Mouse (Mus musculus): ENCODE data around the gene Ubash3a.
"Not testable (repeated sequence)": the region's sequence is repeated elsewhere in the genome, so short reads cannot be mapped to it uniquely, and the experiment has no call there.

Ubash3a gene

GRCm38 (mm10) chr17:31261352-31261751 lies 53.7 kb downstream of the Ubash3a start:
- no peak for DNase-seq (ENCODE audit: low read depth)

- DNase-seq (ENCODE audit: low read depth): no peak
Observed at GRCm38 (mm10) chr17:31262715-31263114, 55.0 kb downstream of the Ubash3a start.

GRCm38 (mm10) chr17:31263770-31264169 lies 56.1 kb downstream of the Ubash3a start:
- no peak for DNase-seq (ENCODE audit: low read depth)

- DNase-seq (ENCODE audit: low read depth): no peak
Observed at GRCm38 (mm10) chr17:31264372-31264771, 56.7 kb downstream of the Ubash3a start.

- DNase-seq (ENCODE audit: low read depth): no peak
Observed at GRCm38 (mm10) chr17:31265171-31265572, 57.5 kb downstream of the Ubash3a start.

GRCm38 (mm10) chr17:31265831-31266230 lies 58.2 kb downstream of the Ubash3a start:
- DNase-seq (ENCODE audit: low read depth): no peak

- no peak for DNase-seq (ENCODE audit: low read depth)
Observed at GRCm38 (mm10) chr17:31266321-31266950, 58.8 kb downstream of the Ubash3a start.

GRCm38 (mm10) chr17:31267138-31267537 lies 59.5 kb downstream of the Ubash3a start:
- DNase-seq (ENCODE audit: low read depth): no peak

- DNase-seq (ENCODE audit: low read depth): no peak
Observed at GRCm38 (mm10) chr17:31267603-31268002, 59.9 kb downstream of the Ubash3a start.

GRCm38 (mm10) chr17:31268016-31268415 lies 60.3 kb downstream of the Ubash3a start:
- no peak for DNase-seq (ENCODE audit: low read depth)

GRCm38 (mm10) chr17:31269761-31270160 lies 62.1 kb downstream of the Ubash3a start:
- no peak for DNase-seq (ENCODE audit: low read depth)

- DNase-seq (ENCODE audit: low read depth): no peak
Observed at GRCm38 (mm10) chr17:31270246-31270645, 62.6 kb downstream of the Ubash3a start.

- DNase-seq (ENCODE audit: low read depth): not testable (repeated sequence)
Observed at GRCm38 (mm10) chr17:31270736-31271135, 63.1 kb downstream of the Ubash3a start.

- no peak for DNase-seq (ENCODE audit: low read depth)
Observed at GRCm38 (mm10) chr17:31271136-31271851, 63.6 kb downstream of the Ubash3a start.

- DNase-seq (ENCODE audit: low read depth): no peak
Observed at GRCm38 (mm10) chr17:31272416-31273165, 64.9 kb downstream of the Ubash3a start.

- DNase-seq (ENCODE audit: low read depth): no peak
Observed at GRCm38 (mm10) chr17:31273631-31274030, 66.0 kb downstream of the Ubash3a start.

- DNase-seq (ENCODE audit: low read depth): no peak
Observed at GRCm38 (mm10) chr17:31275181-31275580, 67.5 kb downstream of the Ubash3a start.

- DNase-seq (ENCODE audit: low read depth): no peak
Observed at GRCm38 (mm10) chr17:31276207-31276921, 68.7 kb downstream of the Ubash3a start.

- DNase-seq (ENCODE audit: low read depth): peak; percentile 58
Observed at GRCm38 (mm10) chr17:31276922-31277918, 69.5 kb downstream of the Ubash3a start, which contains the start of gene Rsph1. Rsph1 (minus strand) TSS chr17:31277383.

GRCm38 (mm10) chr17:31277931-31278330 lies 70.3 kb downstream of the Ubash3a start:
- no peak for DNase-seq (ENCODE audit: low read depth)

GRCm38 (mm10) chr17:31279541-31279940 lies 71.9 kb downstream of the Ubash3a start:
- DNase-seq (ENCODE audit: low read depth): no peak

Measured in fibroblast of lung, adult 2 months (primary cell).